Comparison of ENCODE assay signal across 8 mouse cellular contexts in the genomic region with DNA sequence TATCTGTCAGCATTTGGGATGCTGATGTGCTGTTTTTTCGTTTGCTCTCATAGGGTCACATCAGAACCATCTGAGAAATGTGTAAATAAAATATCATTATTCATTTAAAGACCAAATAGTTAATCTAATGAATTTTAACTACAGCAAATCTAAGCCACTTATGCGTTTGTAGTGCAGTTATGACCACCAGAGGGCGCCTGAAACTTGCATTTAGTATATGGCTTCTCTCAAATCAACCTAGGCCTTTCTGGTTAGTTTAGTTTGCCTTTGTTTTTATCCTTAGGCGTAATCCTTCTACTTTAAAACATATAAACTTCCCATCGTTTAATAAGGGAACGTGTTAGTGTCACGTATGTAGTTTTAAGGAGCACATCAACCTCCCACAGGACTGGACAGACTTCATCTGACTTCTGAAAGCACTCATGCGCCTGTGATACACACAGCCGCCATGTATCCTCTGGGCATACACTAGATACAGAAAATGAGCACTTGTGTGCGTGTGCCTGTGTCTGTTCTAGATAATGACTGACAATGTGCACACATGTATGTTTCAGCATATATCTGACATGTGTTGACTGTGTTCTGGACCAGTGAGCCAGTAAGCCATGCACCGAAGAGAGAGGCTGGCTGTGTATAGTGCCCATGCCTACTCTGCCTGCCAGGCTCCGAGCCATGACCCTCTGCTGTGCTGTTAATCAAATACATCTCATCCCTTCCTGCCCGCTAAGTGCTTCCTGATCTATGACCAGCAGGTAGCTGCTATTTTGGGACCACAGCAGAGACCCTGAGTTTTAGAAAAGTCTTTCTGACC.
DNase-seq lines count a peak whose midpoint lies in the region; ATAC-seq and TF ChIP-seq lines count a peak whose summit lies in the region.

No protein-coding gene starts in this region.

- TF ChIP-seq POLR2A in cerebellum, adult 2 months (IDR thresholded peaks at IDR 0.05; ENCODE audit: borderline replicate concordance, insufficient read depth, low read length) = no peak

- H3K4me3 ChIP-seq in cerebellum, adult 2 months (replicated peaks; ENCODE audit: insufficient read depth, low read depth, low read length) = no peak overlapping the region
- no peak overlapping the region for H3K4me3 ChIP-seq in kidney, embryonic 16.5 days (ENCODE audit: low read length)
- H3K4me3 ChIP-seq in lung, embryonic 14.5 days (ENCODE audit: low read depth, low read length) = no peak overlapping the region

- DNase-seq in cerebellum, adult 2 months = peak; percentile 22 to 35
- no peak for DNase-seq in cerebellum, adult 11-12 months
- peak; percentile 64 for DNase-seq in ES-CJ7 (ENCODE audit: low read depth, low spot score)
- peak; percentile 83 to 88 for DNase-seq in cerebellum, postnatal 10 days
- DNase-seq in gastrocnemius, postnatal 10 days = peak; percentile 78
- DNase-seq in lung, embryonic 14.5 days = peak; percentile 96
- peak; percentile 71 to 74 for DNase-seq in right cerebral cortex, adult 2 months (ENCODE audit: low spot score in 2 of 2)

- no peak overlapping the region for H3K27ac ChIP-seq in cerebellum, adult 2 months (ENCODE audit: insufficient read depth, low read length)
- no peak overlapping the region for H3K27ac ChIP-seq in kidney, embryonic 16.5 days (ENCODE audit: low read length)
- H3K27ac ChIP-seq in lung, embryonic 14.5 days (ENCODE audit: low read depth) = no peak overlapping the region

- H3K36me3 ChIP-seq in kidney, embryonic 16.5 days (ENCODE audit: insufficient read depth, low read length) = no peaks in the 10 kb centered on the region
- no peaks in the 10 kb centered on the region for H3K36me3 ChIP-seq in lung, embryonic 14.5 days (ENCODE audit: insufficient read depth)

- H3K27me3 ChIP-seq in cerebellum, adult 2 months (ENCODE audit: control insufficient read depth, insufficient read depth, low read length) = no peaks in the 10 kb centered on the region
- H3K27me3 ChIP-seq in kidney, embryonic 16.5 days (ENCODE audit: insufficient read depth, low read length) = peaks cover 22% of the 10 kb centered on the region
- H3K27me3 ChIP-seq in lung, embryonic 14.5 days (ENCODE audit: insufficient read depth, low read length) = peaks cover 21% of the 10 kb centered on the region; the same call in 1 of the 2 replicates

- no peaks in the 10 kb centered on the region for H3K9me3 ChIP-seq in kidney, embryonic 16.5 days (ENCODE audit: low read length)
- no peaks in the 10 kb centered on the region for H3K9me3 ChIP-seq in lung, embryonic 14.5 days (ENCODE audit: low read depth, low read length)

- peak; percentile 45; the same call in 1 of the 2 replicates for TF ChIP-seq CTCF in cerebellum, adult 2 months (IDR thresholded peaks at IDR 0.05; ENCODE audit: borderline replicate concordance, insufficient read depth, low read depth, low read length)
- peak; percentile 84 for TF ChIP-seq CTCF in lung, embryonic 14.5 days (IDR thresholded peaks at IDR 0.05; ENCODE audit: low read depth)

- no peaks in the 10 kb centered on the region for H3K4me1 ChIP-seq in cerebellum, adult 2 months (ENCODE audit: control insufficient read depth, insufficient read depth, low read length)
- H3K4me1 ChIP-seq in kidney, embryonic 16.5 days (ENCODE audit: insufficient read depth, low read length) = no peaks in the 10 kb centered on the region
- H3K4me1 ChIP-seq in lung, embryonic 14.5 days (ENCODE audit: insufficient read depth) = no peaks in the 10 kb centered on the region

- peak; percentile 49 for ATAC-seq in kidney, embryonic 16.5 days (ENCODE audit: low FRiP score, low TSS enrichment)
- ATAC-seq in lung, embryonic 14.5 days (ENCODE audit: insufficient read depth) = peak; percentile 58

- no peak overlapping the region for H3K4me2 ChIP-seq in kidney, embryonic 16.5 days (replicated peaks; ENCODE audit: low read depth, low read length)
- H3K4me2 ChIP-seq in lung, embryonic 14.5 days = no peak overlapping the region

- 39% methylated on average over 13 of the region's 13 CpGs for WGBS in cerebellum, adult 2 months
- 50% methylated on average over 13 of the region's 13 CpGs for WGBS in kidney, embryonic 16.5 days
- 44% methylated on average over 13 of the region's 13 CpGs for WGBS in lung, embryonic 14.5 days

- no peak overlapping the region for H3K9ac ChIP-seq in kidney, embryonic 16.5 days (replicated peaks; ENCODE audit: low read length)
- H3K9ac ChIP-seq in lung, embryonic 14.5 days = no peak overlapping the region
